Mouse (Mus musculus) kidney, postnatal 36 days (tissue): ENCODE results near the gene Hsd11b1.

Experiments used
- DNase-seq, 2 experiments: peaks; one replicate each; pipeline ENCODE4 v3.0.0; 2021 to 2022; ENCODE audit warnings: mixed read lengths in 2 of 2

The Hsd11b1 gene

DNA sequence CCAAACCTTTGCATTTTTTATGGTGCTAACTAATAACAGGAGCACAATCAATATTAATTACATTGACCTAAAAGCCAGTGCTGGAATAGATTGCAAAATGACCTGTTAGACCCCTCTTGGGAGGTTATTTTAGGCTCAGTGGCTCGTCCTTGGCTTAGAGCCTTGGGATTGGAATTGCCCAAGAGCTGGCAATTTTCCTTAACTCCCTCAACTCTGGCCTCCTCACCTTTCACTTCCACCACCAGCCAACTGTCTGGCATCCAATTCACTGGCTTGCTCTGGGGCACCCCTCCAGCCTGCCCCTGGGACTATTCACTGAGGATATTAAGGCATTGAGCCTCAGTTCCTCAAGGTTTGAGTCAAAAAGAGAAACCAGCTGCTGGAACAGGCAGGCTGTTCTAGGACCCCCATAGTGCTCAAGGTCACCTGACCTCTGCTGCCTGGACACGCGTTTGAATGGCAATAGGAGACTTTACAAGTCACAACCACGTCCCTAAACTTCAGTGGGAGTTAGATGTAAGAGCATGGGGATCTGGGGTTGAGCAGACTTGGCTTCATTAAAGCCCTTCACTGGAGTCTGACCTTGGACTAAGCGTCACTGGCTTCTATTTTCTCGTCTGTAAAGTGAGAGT, 14.7 kb upstream of the Hsd11b1 start:
- peak; percentile 52 to 71 for DNase-seq

DNA sequence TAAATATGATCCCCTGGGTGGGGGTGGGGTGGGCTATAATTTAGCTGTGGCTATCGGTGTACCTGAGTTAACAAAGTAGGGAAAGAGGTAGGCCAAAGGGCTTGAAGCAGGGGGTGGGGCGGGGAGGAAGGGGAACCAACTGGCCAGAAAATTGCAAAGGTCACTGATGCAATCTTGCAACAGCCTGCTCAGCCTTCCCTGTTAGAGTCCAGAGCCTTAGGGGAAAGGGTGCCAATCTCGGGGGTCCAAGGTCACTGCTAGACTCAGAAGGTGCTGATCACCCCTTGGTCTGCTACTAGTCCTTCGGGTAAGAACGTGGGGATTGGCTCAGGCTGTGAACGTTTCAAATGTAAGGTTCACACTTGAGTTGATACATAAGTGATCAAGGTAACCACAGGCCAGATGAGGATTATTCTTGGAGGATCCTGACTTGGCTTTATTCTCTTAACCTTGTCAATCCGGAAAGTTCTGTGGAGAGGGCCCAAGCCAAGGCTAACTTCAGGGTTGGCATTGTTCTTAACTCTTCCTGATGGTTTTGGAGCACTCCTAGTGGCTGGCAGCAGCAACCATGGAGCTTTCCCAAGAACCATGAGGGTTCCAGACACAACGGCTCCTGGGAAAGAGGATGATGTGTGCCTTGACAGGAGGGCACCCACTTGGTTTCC, 10.7 kb upstream of the Hsd11b1 start:
- peak; percentile 64 to 78 for DNase-seq

DNA sequence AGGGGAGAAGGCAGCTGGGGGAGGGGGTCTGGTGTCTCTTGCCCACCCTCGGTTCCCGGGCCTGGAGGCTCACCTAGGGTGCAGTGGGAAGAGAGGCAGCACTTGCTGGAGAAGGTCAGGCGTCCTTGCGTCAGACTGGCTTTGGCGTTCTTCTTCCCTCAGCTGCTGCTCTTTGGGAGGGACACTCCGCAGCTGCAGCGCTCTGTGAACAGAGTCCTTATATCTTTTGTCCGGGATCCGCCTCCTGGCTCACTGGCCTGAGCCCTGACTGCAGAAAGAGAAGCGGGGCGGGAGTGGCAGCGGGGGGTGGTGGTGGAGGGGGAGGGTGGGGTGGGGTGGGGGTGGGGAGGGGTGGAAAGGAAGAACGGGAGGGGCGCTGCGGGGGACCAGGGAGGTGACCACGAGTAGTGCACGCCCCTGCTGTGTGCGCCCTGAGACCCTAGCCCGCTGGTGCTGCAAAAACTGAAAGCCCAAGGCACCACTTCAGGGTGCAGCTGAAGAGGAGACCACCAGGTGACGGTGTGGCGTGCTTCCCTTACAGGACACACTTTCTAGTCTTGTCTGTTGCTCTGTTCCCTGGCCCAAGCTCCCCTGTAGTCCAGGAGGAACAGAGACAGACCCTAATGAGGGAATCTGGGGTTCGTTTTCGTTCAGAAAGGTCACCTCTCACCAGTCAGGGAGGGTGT, 9.2 kb upstream of the Hsd11b1 start, which contains the start of gene G0s2:
Gene G0s2 (minus strand): TSS at position 302 of the 686 bp plus-strand sequence.
- DNase-seq, result peak; percentile 86 to 88

DNA sequence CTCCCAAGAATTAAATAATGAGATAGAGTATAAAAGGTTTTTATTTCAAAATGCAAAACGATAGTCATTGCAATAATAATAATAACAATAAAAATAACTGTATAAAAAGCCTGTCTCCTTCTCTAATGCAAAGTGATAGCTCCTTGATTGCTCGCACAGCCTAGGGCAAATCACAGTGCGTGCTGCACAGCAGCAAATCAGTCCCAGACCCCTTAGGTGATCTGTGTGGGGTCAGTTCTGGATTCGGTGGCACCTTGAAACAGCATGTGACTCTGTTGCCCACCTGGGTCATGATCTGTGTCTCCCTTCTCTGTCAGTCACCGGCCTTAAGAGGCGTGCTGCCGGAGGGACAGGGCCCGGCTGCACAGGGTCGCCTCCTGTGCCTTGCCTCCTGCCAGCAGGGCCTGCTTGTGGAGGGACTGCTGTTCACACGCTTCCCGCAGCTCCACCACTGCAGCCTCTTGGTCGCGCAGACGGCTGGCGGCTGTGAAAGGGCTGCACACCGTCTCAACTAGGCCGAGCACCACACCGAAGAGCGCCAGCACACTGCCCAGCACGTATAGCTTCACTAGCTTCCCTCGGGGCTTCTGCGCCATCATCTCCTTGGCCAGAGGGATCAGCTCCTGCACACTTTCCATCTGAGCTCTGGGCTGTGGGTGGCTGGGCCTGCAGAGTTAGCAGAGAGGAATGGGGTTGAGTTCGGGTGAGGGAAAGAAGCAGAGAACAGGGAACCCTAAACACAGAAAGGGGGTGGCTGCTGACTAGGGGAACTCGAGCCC, 8.5 kb upstream of the Hsd11b1 start:
- DNase-seq, result peak in 1 of 2 experiments; percentile 47

DNA sequence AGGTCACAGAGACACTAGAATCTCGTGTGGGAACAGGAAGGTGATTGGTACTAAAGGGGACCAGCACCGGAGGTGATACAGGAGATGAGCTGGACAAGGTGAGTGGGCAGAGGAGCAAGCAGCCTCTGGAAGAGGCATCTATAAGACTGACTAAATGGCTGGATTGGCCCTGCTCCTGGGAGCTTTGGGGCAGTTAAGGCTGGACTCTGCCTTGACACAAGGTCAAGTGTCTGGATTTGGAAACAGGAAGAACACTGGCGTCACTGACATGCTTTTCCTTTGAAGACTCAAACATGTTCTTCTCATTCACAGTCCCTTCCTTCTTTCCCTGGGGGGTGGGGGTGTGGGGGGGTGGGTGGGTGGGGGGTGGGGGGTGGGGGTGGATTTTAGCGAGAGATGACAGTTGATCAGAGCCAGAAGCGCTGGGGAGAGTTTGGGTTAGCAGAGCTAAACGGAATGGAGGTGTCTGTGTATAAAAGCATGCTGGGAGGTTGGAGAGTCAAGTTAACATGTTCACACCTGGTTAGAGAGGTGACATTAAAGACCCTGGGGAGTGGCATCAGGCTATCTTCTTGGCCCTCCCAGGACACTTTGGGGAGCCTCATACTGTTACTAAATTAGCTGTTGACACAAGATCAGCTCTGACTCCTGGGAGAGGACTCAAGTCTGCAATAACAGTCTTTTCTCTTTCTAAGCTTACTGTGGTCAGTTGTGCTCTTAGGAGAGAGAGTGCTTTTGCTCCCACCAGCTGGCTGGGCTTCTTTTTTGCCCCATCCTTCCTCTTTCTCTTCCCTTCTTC, 7.3 kb upstream of the Hsd11b1 start:
- DNase-seq, result peak; percentile 33 to 64

DNA sequence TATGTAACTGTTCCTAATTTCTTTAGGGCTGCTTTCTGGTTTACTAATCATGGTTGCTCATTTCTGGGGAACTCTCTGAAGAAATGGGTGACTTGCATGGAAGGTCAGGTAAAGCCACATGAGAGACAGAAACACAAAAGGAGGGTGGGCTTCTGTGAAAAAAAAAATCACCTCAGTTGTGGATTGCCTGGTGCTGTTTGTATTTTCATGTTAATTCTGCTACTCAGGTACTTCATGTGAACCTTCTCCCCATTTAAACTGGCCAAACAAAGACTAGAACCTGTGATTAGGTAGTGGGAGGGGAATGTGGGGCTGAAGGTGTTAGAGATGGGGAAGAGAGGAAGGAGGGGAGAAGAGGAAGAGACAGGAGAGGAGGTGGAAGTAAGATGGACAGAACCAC, 1.9 kb upstream of the Hsd11b1 start:
- DNase-seq, result no peak

DNA sequence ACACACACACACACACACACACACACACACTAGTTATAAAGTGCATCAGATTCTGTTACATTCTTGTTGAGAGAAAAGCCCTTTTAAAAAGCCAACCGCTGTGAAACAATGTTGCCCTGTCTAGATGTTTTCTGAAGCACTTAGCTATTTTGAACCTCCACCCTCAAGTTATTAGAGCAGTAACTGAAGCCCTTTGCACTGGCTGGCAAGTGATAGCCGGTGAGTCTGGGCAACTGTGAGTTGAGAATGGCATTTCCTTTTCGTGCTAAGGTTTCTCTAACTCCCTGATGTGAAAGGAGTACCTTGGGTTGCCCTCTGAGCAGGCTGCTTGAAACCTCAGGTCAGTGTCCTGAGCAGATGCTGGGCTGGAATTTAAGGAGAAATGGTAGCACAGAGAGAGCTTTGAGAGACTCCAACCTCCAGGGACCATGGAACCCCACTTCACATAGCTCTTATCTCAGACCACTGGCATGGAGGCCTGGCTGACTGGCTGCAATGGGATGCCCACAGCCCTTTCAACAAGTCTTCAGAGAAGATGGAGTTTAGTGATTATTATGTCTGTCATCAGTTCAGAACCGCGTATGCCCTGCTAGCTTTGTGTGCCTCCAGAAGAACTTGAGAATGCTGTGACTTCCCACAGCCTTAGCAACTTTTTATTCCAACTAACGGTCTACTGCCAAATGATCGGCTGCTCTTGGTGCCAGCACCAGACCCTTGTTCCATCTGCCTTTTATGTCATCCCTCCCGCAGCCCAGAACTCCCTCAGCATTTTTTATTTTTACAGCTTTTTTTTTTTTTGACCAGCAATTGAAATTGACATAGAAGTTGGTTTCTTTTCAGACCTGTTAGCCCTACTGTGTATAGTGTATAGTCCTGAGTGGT, 608 bp downstream of the Hsd11b1 start:
- DNase-seq, result peak in 1 of 2 experiments; percentile 47

DNA sequence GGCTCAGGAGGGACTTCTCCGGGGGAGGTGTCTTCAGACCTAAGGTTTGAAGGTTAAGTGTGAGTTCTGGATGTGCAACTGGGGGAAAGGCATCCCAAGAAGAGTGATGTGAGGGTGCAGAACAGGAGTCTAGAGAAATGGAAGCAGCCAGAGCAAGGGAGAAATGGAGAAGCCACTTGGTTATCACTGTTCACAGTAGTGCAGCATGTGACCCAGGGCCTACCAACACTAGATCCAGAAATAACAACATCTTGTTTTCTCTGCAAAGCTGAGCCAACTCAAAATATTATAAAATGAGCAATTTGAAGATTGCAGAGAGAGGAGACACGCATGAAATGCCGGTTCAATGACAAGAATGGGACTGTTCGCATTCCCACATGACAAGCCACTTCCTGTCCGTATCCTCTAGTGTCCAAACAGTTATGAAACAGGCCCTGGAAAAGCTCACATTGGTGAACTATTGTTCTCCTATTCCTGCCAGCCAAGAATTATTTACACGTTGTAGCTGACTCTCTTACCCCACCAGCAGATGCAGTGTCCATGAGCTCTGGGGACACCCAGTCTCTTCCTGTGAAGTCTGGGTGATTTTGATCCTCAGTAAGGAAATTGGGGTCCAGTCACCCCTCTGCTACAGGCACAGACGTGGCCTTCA, 1.9 kb downstream of the Hsd11b1 start:
- DNase-seq, result peak; percentile 44 to 80

DNA sequence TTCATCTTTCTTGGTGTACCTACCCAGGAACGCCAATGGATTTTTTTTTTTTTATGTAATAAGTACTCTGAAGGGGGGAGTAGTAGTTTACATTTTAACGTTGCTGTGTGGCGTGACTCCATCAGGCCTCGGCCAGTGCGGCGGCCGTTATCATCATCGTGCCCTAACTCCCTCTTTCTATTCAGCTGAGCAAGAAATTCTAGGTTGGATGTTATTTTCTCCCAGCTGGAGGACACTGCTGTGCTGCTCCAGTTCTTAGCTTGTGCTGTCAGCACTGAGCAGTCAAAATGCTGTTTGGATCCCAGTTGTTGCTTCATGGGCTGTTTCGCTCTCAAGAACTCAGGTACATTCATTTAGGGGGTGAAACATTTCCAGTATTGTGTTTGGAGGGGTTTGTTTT, 4.3 kb downstream of the Hsd11b1 start:
- no peak for DNase-seq

DNA sequence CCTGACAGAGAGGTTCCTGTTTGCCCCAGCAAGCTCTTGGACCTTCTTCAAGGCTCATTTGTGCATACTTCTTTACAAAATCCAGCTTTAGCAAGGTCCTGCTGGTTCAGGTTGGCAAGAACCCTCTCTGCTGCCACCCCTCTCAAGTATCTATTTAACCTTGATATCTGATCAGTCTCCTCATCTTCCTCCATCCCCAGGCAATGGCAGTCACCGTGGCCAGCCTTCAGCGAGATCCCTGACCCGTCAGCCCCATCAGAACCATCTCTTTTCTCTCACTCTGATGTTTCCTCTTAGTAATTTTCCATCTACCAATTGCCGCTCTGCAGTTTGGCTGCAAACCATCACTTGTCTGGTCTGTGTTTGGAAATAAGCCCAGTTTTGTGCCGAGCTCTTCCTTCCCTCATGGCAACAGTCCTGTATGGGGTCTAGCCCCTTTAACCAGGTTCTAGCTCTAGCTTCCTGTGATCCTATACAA, 7.2 kb downstream of the Hsd11b1 start:
- peak in 1 of 2 experiments; percentile 30 for DNase-seq

DNA sequence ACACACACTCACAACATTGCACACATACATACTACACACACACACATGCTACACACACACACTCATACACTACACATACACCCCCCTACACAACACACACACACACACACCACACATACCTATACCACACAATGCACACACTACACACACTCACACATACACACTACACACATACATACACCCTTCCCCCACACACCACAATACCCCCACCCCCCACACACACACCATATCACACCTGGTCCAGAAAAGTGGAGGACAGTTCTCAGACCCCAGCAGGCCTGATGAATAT, 7.6 kb downstream of the Hsd11b1 start:
- DNase-seq, result no peak

DNA sequence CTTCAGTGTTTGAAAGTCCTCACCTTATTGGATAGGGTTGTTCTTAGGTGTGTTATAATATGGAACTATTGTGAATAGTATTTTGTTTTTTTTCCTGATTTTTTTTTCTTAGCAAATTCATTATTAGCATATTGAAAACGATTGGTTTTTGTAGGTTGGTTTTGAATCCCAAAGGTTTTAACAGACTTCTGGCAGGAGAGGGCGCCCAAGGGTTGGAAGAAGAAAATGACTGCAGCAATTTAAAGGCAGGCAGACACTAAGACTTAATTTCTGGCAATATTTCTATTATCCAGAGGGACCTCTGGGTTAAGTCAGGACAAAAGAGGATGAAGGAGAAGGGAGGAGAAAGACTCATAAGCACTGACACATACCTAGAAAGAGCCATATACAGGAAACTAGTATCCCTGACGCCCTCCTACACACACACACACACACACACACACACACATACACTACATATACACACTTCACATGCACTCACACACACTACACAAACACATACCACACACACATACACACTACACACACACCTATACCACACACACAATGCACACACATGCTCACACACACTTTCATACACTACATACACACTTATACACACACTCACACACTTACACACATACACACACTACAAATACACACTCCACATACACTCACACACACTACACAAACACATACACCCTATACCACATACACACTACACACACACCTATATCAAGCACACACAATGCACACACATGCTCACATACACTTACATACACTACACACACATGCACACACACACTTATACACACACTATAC, 8.2 kb downstream of the Hsd11b1 start:
- DNase-seq, result peak; percentile 74 to 91

DNA sequence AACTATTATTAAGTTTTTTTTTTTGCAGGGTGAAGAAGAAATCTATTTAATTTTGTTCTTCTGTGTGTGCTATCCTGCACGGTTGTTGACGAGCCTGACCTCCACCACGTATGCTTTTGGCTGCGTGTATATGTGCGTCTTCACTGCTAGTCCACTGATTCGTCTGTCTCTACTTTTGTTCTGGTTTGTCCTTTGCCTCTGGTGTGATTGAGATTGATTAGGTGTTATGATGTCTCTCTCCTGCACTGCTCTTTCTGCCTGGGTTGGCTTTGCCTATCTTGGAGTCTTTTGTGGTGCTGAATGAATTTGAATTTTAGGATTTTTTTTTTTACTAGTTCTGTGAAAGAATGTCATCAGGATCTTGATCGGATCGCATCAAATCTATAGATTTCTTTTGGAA, 8.8 kb downstream of the Hsd11b1 start:
- no peak for DNase-seq

DNA sequence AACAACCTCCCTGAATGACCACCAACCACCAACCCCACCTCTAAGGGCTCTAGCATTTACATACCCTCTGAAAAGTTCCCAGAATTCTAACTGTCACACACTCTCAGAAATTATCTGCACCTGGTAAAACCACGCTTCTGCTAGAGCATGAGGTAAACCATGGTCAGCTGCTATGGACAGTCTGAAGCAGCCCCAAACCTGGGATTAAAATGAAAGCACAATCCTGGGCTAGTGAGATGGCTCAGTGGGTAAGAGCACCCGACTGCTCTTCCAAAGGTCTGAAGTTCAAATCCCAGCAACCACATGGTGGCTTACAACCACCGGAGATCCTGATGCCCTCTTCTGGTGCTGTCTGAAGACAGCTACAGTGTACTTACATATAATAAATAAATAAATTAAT, 10.0 kb downstream of the Hsd11b1 start:
- DNase-seq, result peak in 1 of 2 experiments; percentile 25

DNA sequence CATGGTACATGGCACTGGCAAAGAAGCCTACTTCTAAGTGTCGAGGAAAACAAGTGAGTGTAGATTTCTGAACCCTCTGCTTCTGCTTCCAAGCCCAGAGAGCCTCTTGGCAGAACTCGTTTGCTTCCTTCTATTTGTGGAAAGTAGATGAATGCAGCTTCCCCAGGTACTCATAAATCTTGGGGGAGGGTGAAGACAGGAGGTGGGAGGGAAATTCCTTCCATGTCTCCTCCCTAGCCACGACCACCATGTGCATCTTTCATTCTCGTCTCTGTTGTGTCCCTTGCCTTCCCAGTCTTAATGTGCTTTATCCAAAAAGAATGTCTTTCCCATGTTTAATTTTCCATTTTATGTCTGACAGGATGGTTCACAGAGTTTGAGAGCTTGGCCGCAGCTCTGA, 11.3 kb downstream of the Hsd11b1 start:
- no peak for DNase-seq

DNA sequence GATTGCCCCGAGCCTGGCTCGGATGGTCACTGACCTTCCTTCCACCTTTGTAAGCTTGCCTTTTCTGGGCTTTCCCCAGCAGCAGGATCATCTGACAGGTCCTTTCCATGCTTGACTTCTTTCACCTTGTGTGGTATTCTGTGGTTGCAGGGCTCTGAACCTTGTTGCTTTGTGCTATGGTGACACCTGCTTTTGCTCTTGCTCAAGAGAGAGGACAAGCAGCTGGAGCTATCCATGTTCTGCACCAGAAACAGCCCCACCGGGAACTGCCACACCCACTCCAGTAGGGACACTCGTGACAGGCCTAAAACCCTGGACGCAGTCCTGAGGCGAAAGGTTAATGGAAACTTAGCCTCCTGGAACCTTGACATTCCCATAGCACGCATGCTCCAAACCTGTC, 12.5 kb downstream of the Hsd11b1 start:
- DNase-seq, result peak; percentile 73 to 84

DNA sequence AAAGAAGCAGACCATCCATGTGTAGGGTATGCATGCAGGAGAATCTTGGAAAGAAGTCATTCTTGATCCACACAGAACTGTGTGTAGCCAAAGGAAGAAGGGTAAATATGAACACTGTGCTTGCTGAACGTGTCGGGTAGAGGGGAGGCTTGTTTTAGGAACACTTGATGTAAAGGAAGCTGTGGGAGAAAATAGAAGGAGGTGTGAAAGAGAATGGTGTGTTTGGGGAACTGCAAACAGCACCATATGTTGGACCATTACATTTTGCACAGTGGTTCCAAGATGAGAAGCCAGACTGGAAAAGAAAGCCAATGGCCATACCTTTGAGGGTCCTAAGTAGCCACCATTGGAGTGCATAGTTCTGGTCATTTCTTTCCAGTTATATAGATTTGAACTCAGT, 13.8 kb downstream of the Hsd11b1 start:
- no peak for DNase-seq

DNA sequence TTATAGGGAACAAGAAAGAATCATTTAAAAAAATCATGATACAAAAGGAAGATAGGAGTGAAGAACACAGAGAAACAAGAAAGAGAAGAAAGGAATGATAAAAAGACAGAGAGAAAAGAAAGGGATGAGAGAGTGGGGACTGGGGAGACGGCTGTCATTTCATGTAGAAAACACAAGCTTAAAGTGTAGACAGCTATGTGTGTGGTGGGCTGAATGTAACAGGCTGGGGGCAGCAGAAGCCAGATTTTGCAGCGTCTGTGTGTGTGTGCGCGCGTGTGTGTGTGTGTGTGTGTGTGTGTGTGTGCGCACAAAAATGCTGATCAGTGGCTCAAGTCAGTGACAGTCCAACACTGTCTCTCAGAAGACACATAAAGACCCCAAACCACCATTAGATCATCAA, 19.6 kb downstream of the Hsd11b1 start:
- DNase-seq, result no peak

DNA sequence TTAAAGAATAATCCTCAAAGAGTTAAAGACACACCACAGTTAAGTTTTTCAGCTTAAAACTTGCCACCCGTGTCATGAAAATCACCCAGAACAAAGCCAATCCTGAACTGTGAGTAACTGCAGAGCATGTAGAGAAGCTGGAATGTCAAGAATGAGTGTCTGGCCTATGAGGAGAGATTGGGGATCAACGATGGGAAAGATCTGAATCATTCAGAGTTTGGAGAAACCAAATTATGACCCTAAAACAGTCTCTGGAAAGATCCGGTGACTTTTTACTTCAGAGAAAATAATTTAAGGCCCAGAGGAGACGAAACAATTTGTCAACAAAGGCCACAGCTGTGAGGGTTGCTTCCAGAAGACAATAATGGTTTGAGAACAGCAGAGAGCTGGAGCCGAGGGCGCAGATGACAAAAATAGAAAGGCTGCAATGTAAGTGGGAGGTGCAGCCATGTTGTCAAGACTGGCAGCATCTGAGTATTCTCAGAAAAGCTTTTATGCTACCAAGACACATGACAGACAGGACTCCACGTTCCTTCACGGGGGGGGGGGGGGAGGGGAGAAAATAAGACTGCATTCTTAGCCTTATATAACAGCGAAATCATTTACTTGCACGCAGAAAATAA, 20.2 kb downstream of the Hsd11b1 start:
- no peak for DNase-seq

DNA sequence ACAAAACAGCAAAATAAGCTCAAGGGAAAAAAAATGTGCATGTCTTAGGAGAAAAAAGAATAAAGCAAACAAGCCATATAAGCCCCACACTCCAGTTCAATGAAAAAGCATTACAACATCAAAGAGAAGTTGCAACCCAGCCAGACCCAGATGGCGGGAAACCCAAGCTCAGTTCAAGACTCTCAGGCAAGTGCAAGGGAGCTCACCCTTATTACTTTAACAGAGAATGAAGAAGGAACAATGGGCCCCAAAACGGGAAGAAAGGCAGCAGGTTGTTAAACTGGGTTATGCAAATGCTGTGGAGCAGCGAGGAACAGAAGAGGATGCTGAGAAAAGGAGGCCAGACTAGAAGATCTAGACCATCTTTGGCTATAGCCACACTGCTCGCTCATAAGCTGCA, 21.0 kb downstream of the Hsd11b1 start:
- no peak for DNase-seq
